Comparison of ENCODE assay signal across 12 mouse cellular contexts in genomic region chr7:111069439-111070166, GRCm38 (mm10). TPM values are rescaled to one million over a fixed set of nuclear protein-coding genes. Genes with fewer than 3 reads are reported as not detected.
DNase-seq lines count a peak whose midpoint lies in the region; ATAC-seq and TF ChIP-seq lines count a peak whose summit lies in the region.
"Had no signal": no experiment of that assay in that cellular context is flagged by ENCODE, and none has a peak within 500 bp of the region (broad histone marks: within the 10 kb centered on the region; RNA-seq: fewer than 3 reads in every experiment).

No protein-coding gene starts in this region.

- H3K4me1 ChIP-seq in heart, embryonic 11.5 days (ENCODE audit: control insufficient read depth, insufficient read depth, low read length) = no peaks in the 10 kb centered on the region
- H3K4me1 ChIP-seq in forebrain, embryonic 16.5 days (replicated peaks; ENCODE audit: control insufficient read depth, insufficient read depth, low read length) = no peaks in the 10 kb centered on the region

- no peak for DNase-seq in heart, postnatal 25 days (ENCODE audit: low spot score)
- no peak for DNase-seq in layer of hippocampus, adult 11-12 months (ENCODE audit: low spot score)
- no peak for DNase-seq in layer of hippocampus, adult 2 months (ENCODE audit: low spot score in 2 of 2)
- DNase-seq in frontal cortex, adult 2 months (ENCODE audit: extremely low spot score in 1 of 2, low spot score in 1 of 2) = no peak
- DNase-seq: cerebellum, adult 9-10 months; gastrocnemius, postnatal 14 days; kidney, postnatal 25 days had no signal

- no peak overlapping the region for H3K4me2 ChIP-seq in heart, embryonic 11.5 days
- H3K4me2 ChIP-seq in forebrain, embryonic 16.5 days (ENCODE audit: low read length) = no peak overlapping the region

- no peak for TF ChIP-seq CTCF in layer of hippocampus, adult 2 months (conservative IDR thresholded peaks at IDR 0.05)

- peak; percentile 35; the same call in 1 of the 2 replicates for ATAC-seq in heart, embryonic 11.5 days (replicated peaks; ENCODE audit: insufficient number of reproducible peaks, low FRiP score, low TSS enrichment)
- peak; percentile 12 for ATAC-seq in CD4-positive, CD25-positive, alpha-beta regulatory T cell, adult 4 months
- ATAC-seq in forebrain, embryonic 16.5 days = peak; percentile 23; the same call in 1 of the 2 replicates
- ATAC-seq in megakaryocyte-erythroid progenitor cell, adult 5-6 weeks (replicated peaks; ENCODE audit: low FRiP score, low TSS enrichment, poor library complexity, severe bottlenecking) = peak; percentile 30

- intact Hi-C loops in heart, postnatal 25 days (cut with DNase I) = no loop called here

- peaks cover 57% of the 10 kb centered on the region for H3K36me3 ChIP-seq in heart, embryonic 11.5 days (ENCODE audit: control insufficient read depth, insufficient read depth, low read length)
- H3K36me3 ChIP-seq in forebrain, embryonic 16.5 days (ENCODE audit: control insufficient read depth, insufficient read depth) = peaks cover 63% of the 10 kb centered on the region

- H3K9me3 ChIP-seq in heart, embryonic 11.5 days (replicated peaks; ENCODE audit: control insufficient read depth, low read length) = peaks cover 8% of the 10 kb centered on the region; the same call in 1 of the 2 replicates
- peaks cover 9% of the 10 kb centered on the region for H3K9me3 ChIP-seq in forebrain, embryonic 16.5 days (ENCODE audit: control insufficient read depth, low read length)

- no peak overlapping the region for H3K9ac ChIP-seq in heart, embryonic 11.5 days (ENCODE audit: low read depth, low read length)
- no peak overlapping the region for H3K9ac ChIP-seq in forebrain, embryonic 16.5 days (replicated peaks; ENCODE audit: low read depth, low read length)

- no peak overlapping the region for H3K4me3 ChIP-seq in heart, embryonic 11.5 days (ENCODE audit: low read depth, low read length)
- H3K4me3 ChIP-seq in forebrain, embryonic 16.5 days (replicated peaks; ENCODE audit: low read length) = no peak overlapping the region
- H3K4me3 ChIP-seq in layer of hippocampus, adult 2 months = no peak overlapping the region

- H3K27me3 ChIP-seq in heart, embryonic 11.5 days (ENCODE audit: control insufficient read depth, insufficient read depth, low read length) = no peaks in the 10 kb centered on the region
- no peaks in the 10 kb centered on the region for H3K27me3 ChIP-seq in forebrain, embryonic 16.5 days (replicated peaks; ENCODE audit: control insufficient read depth, insufficient read depth, low read length)

- 91% methylated on average over 7 of the region's 7 CpGs for WGBS in heart, embryonic 11.5 days (ENCODE audit: insufficient replicate concordance)
- 92% methylated on average over 7 of the region's 7 CpGs for WGBS in forebrain, embryonic 16.5 days

- H3K27ac ChIP-seq in heart, embryonic 11.5 days (ENCODE audit: low read depth, low read length) = no peak overlapping the region; the same call in 1 of the 2 replicates
- H3K27ac ChIP-seq in forebrain, embryonic 16.5 days (ENCODE audit: low read length) = no peak overlapping the region
- H3K27ac ChIP-seq in layer of hippocampus, adult 2 months = no peak overlapping the region
- H3K27ac ChIP-seq: macrophage had no signal

RNA-seq across cellular contexts. Expression of gene Eif4g2, which starts 13.2 kb away (rescaled TPM):
- polyA plus RNA-seq in heart, embryonic 11.5 days (2014; fragmentation: Nextera tagmentation; extraction: Ambion mirVana) = 884 and 1,030 TPM in 2 replicates
- total RNA-seq in heart, postnatal 25 days (2021) = 1,000 to 10,000 TPM in 1 of 2 experiments, 100 to 1,000 TPM in 1; 975 to 1,085 TPM
- 100 to 1,000 TPM; 830 to 908 TPM for polyA plus RNA-seq in CD4-positive, CD25-positive, alpha-beta regulatory T cell, adult 4 months (2017; shearing (Covaris generic))
- polyA plus RNA-seq in forebrain, embryonic 16.5 days (2015; fragmentation: Nextera tagmentation; extraction: Ambion mirVana) = 1,250 and 1,378 TPM in 2 replicates
- total RNA-seq in megakaryocyte-erythroid progenitor cell, adult 5-6 weeks (2014; fragmentation: Nextera tagmentation) = 632 and 734 TPM in 2 replicates
- total RNA-seq in megakaryocyte-erythroid progenitor cell, adult 5-6 weeks (2017) = 781 and 891 TPM in 2 replicates
- 100 to 1,000 TPM; 596 to 633 TPM for total RNA-seq in layer of hippocampus, adult 2 months (2021)
- polyA plus RNA-seq in frontal cortex, adult 2 months (2012; rRNA removed) = 272 and 330 TPM in 2 replicates

RNA-seq across cellular contexts. Expression of gene Ctr9, which starts 40.9 kb away (rescaled TPM):
- 46.1 and 53.6 TPM in 2 replicates for polyA plus RNA-seq in heart, embryonic 11.5 days (2014; fragmentation: Nextera tagmentation; extraction: Ambion mirVana)
- total RNA-seq in heart, postnatal 25 days (2021) = 10 to 100 TPM; 15.2 to 19.3 TPM
- polyA plus RNA-seq in CD4-positive, CD25-positive, alpha-beta regulatory T cell, adult 4 months (2017; shearing (Covaris generic)) = 10 to 100 TPM; 39.0 to 49.5 TPM
- 87.0 and 93.8 TPM in 2 replicates for polyA plus RNA-seq in forebrain, embryonic 16.5 days (2015; fragmentation: Nextera tagmentation; extraction: Ambion mirVana)
- 44.0 and 50.2 TPM in 2 replicates for total RNA-seq in megakaryocyte-erythroid progenitor cell, adult 5-6 weeks (2014; fragmentation: Nextera tagmentation)
- 68.1 and 79.3 TPM in 2 replicates for total RNA-seq in megakaryocyte-erythroid progenitor cell, adult 5-6 weeks (2017)
- 10 to 100 TPM; 47.0 TPM for total RNA-seq in layer of hippocampus, adult 2 months (2021)
- polyA plus RNA-seq in frontal cortex, adult 2 months (2012; rRNA removed) = 30.4 and 35.5 TPM in 2 replicates
